Mouse (Mus musculus) heart, adult 2 months (tissue): ENCODE data around the gene Oaz3.

ENCODE experiments used
- CTCF ChIP-seq: fragments of 200-600 bp; IDR thresholded peaks from 2 replicates; pipeline ENCODE4 v1.8.1; 2022; ENCODE audit warnings: antibody characterized with exemption, mild to moderate bottlenecking, moderate library complexity
- POLR2A ChIP-seq: fragments of 200-500 bp; IDR thresholded peaks from 2 replicates; pipeline ENCODE4 v1.6.1; 2011; ENCODE audit warnings: mild to moderate bottlenecking, low read depth, low read length, control low read depth; ENCODE audit not compliant: insufficient read depth

GRCm38 (mm10) chr3:94392128-94392527, 51.6 kb downstream of the Oaz3 start:
- no peak for TF ChIP-seq POLR2A
- no peak for TF ChIP-seq CTCF
